Mouse (Mus musculus) small intestine, adult 2 months (tissue): ENCODE measurements around the gene Tulp4.
"Not testable (repeated sequence)": the region's sequence is repeated elsewhere in the genome, so short reads cannot be mapped to it uniquely, and the experiment has no call there.

Experiments used
- CTCF ChIP-seq: fragments of 200-500 bp; IDR thresholded peaks from 2 replicates; pipeline ENCODE4 v1.5.1; 2012; ENCODE audit warnings: low read depth, mild to moderate bottlenecking, control low read depth, inconsistent platforms, low read length, moderate library complexity, mixed read lengths; ENCODE audit not compliant: insufficient replicate concordance, insufficient read length; ENCODE audit errors: extremely low read depth
- POLR2A ChIP-seq: fragments of 200-500 bp; IDR thresholded peaks from 2 replicates; pipeline ENCODE4 v1.6.1; 2012; ENCODE audit warnings: low read depth, mild to moderate bottlenecking, control low read depth, inconsistent platforms, low read length, moderate library complexity

DNA sequence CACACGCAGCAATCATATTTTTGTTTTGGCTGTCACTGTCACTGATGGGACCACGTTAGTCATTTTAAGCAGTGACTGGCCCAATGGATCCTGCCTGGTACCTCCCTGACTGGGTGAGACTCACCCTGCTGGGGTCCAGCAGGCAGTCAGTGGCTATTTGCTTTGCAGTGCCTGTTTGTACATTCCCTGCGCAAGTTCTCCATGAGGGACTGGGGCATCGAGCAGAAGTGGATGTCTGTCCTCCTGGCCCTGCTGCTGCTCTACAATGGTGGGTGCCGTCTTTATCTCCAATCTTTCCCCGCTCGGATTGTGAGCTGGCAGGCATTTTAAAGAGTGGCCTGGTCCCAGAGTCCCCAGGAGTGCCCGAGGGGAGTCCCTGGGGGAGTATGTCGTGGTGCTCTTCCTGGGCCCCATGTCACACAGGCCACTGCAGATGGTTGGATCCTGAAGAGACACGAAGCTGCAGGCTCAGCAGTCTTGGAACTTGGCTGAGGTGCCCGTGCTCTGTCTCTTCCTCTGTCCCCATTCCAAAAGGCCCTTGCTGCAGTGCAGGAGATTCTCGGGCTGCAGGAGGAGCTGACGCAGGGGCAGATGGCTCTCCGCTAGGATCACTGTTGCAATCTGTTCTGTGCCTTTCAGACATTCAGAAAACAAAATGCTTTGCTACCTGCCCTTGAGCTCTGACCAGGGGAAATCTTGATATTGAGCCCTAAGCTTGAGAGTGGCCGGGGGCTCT, 191.0 kb downstream of the Tulp4 start:
- TF ChIP-seq POLR2A, CTCF: not testable (repeated sequence)
